Mouse (Mus musculus): ENCODE measurements around the gene Mrrf.

DNA sequence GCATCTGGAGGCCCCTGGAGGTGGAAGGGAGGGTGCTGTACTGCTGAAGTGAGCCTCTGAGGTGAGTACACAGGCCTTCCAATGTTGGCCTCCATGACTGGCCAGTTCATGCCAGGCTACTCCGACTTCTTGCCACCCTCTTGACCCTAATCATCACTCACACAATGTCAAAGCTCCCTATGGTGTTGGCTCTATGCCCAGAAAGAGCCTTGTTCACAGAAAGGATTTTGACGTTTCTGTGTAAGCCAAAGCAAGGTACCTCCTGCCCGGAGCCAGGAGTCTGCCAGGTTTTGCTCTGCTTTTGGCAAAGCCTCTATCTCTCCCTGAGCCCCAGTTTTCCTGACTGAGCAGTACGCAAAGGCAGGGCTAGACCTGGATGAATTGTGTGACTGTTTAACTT is 99.7 kb downstream of the Mrrf start:
- no peak for TF ChIP-seq POLR2A (IDR thresholded peaks at IDR 0.05; ENCODE audit: low read depth, low read length)
- TF ChIP-seq CTCF (IDR thresholded peaks at IDR 0.05; ENCODE audit: borderline replicate concordance, insufficient read depth, low read length), result no peak

Measured in embryonic fibroblast, embryonic 13.5 days (primary cell).